Mouse (Mus musculus) adrenal gland, adult 2 months (tissue): Measurements from ENCODE around the gene Ipmk. TPM values are rescaled to one million over a fixed set of nuclear protein-coding genes. Genes with fewer than 3 reads are reported as not detected.
"Not testable (repeated sequence)": the region's sequence is repeated elsewhere in the genome, so short reads cannot be mapped to it uniquely, and the experiment has no call there.

Experiments
- DNase-seq: peaks from one replicate; pipeline ENCODE4 v3.0.0; 2021
- polyA plus RNA-seq: library from polyadenylated mRNA; depleted of rRNA; stranded (reverse); fragments of >200 nt; gene quantifications from 2 replicates; pipeline ENCODE4 v1.2.3, GENCODE M21; 2012
- total RNA-seq, 2 experiments: library from RNA; stranded (reverse); gene quantifications; 2 replicates each; pipeline ENCODE4 v1.2.3; 2021

Ipmk gene
- total and polyA plus RNA-seq, 3 experiments: 3.7 to 17.6 (median 13.8) TPM

GRCm38 (mm10) chr10:71422047-71423037, 74.8 kb downstream of the Ipmk start:
- peak; percentile 35 for DNase-seq

GRCm38 (mm10) chr10:71426740-71427139, 79.2 kb downstream of the Ipmk start:
- no peak for DNase-seq

- no peak for DNase-seq
Measured at GRCm38 (mm10) chr10:71427381-71427780, 79.8 kb downstream of the Ipmk start.

- DNase-seq: peak; percentile 6
Measured at GRCm38 (mm10) chr10:71428246-71428864, 80.8 kb downstream of the Ipmk start.

- DNase-seq: no peak
Measured at GRCm38 (mm10) chr10:71430661-71431060, 83.1 kb downstream of the Ipmk start.

GRCm38 (mm10) chr10:71443086-71443485, 95.5 kb downstream of the Ipmk start:
- no peak for DNase-seq

GRCm38 (mm10) chr10:71447661-71448060, 100.1 kb downstream of the Ipmk start:
- no peak for DNase-seq

GRCm38 (mm10) chr10:71448284-71448683, 100.7 kb downstream of the Ipmk start:
- DNase-seq: no peak

- no peak for DNase-seq
Measured at GRCm38 (mm10) chr10:71455355-71455754, 107.8 kb downstream of the Ipmk start.

- not testable (repeated sequence) for DNase-seq
Measured at GRCm38 (mm10) chr10:71462371-71462770, 114.8 kb downstream of the Ipmk start.

- DNase-seq: no peak
Measured at GRCm38 (mm10) chr10:71464417-71464816, 116.9 kb downstream of the Ipmk start.

- no peak for DNase-seq
Measured at GRCm38 (mm10) chr10:71468315-71468714, 120.8 kb downstream of the Ipmk start.

- no peak for DNase-seq
Measured at GRCm38 (mm10) chr10:71469751-71470150, 122.2 kb downstream of the Ipmk start.

GRCm38 (mm10) chr10:71472033-71472432, 124.5 kb downstream of the Ipmk start:
- DNase-seq: no peak

- no peak for DNase-seq
Measured at GRCm38 (mm10) chr10:71473590-71473989, 126.0 kb downstream of the Ipmk start.

- no peak for DNase-seq
Measured at GRCm38 (mm10) chr10:71476471-71477080, 129.0 kb downstream of the Ipmk start.

GRCm38 (mm10) chr10:71477147-71477546, 129.6 kb downstream of the Ipmk start:
- no peak for DNase-seq

GRCm38 (mm10) chr10:71479700-71480325, 132.2 kb downstream of the Ipmk start:
- peak; percentile 61 for DNase-seq
